Mouse (Mus musculus) MEL (cell line): ENCODE data around the gene Pex11b. TPM values are rescaled to one million over a fixed set of nuclear protein-coding genes. Genes with fewer than 3 reads are reported as not detected.

Experiments
- DNase-seq: peaks from one replicate; pipeline ENCODE4 v3.0.0; 2011; ENCODE audit warnings: low read depth, low spot score
- H3K27ac ChIP-seq: 2 replicates; pipeline ENCODE4 v1.5.1; 2012; ENCODE audit warnings: low read depth, mild to moderate bottlenecking, control low read depth, low read length, moderate library complexity; ENCODE audit not compliant: control insufficient read depth
- H3K27me3 ChIP-seq, 2 experiments: fragments of 150-350 bp in 1 of 2; sonication (generic) in 1 of 2; 2 replicates each; pipeline ENCODE4 v1.6.1; 2012; ENCODE audit warnings: low read length in 2 of 2, mild to moderate bottlenecking in 2 of 2, improper control_type of control experiment in 1 of 2, moderate library complexity in 1 of 2; ENCODE audit not compliant: insufficient read depth in 2 of 2, control insufficient read depth in 1 of 2
- H3K36me3 ChIP-seq, 2 experiments: 2 replicates each; pipeline ENCODE4 v1.6.1; 2012 to 2014; ENCODE audit warnings: low read length in 2 of 2, improper control_type of control experiment in 1 of 2, inconsistent platforms in 1 of 2, mild to moderate bottlenecking in 1 of 2; ENCODE audit not compliant: insufficient read depth in 2 of 2, control insufficient read depth in 1 of 2
- H3K4me1 ChIP-seq, 2 experiments: fragments of 150-350 bp in 1 of 2; sonication (generic) in 1 of 2; 2 replicates each; pipeline ENCODE4 v1.6.1; 2012; ENCODE audit warnings: low read length in 2 of 2, improper control_type of control experiment in 1 of 2, mild to moderate bottlenecking in 1 of 2; ENCODE audit not compliant: insufficient read depth in 2 of 2, control insufficient read depth in 1 of 2
- H3K4me3 ChIP-seq, 2 experiments: fragments of 150-350 bp in 1 of 2; sonication (generic) in 1 of 2; 2 replicates each; pipeline ENCODE4 v1.5.1; 2012; ENCODE audit warnings: low read depth in 2 of 2, low read length in 2 of 2, mild to moderate bottlenecking in 2 of 2, moderate library complexity in 2 of 2, control low read depth in 1 of 2, improper control_type of control experiment in 1 of 2; ENCODE audit not compliant: control insufficient read depth in 1 of 2, insufficient read depth in 1 of 2
- H3K79me2 ChIP-seq: 2 replicates; pipeline ENCODE4 v1.6.1; 2012; ENCODE audit warnings: mild to moderate bottlenecking, low read length, moderate library complexity; ENCODE audit not compliant: control insufficient read depth, poor library complexity, insufficient read depth
- H3K9ac ChIP-seq: 2 replicates; pipeline ENCODE4 v1.6.1; 2012; ENCODE audit warnings: low read depth, mild to moderate bottlenecking, control low read depth, low read length, moderate library complexity; ENCODE audit not compliant: control insufficient read depth, poor library complexity, severe bottlenecking
- H3K9me3 ChIP-seq: fragments of 150-350 bp; sonication (generic); replicated peaks from 2 replicates; pipeline ENCODE4 v1.6.1; 2012; ENCODE audit warnings: mild to moderate bottlenecking, low read length, improper control_type of control experiment, moderate library complexity; ENCODE audit not compliant: insufficient read depth
- CHD2 ChIP-seq: IDR thresholded peaks from 2 replicates; pipeline ENCODE4 v1.6.1; 2011; ENCODE audit warnings: low read length, improper control_type of control experiment
- CTCF ChIP-seq, 3 experiments: IDR thresholded peaks in 2 of 3; conservative IDR thresholded peaks in 1 of 3; 2 replicates each; pipeline ENCODE4 v1.5.1; 2011 to 2012; ENCODE audit warnings: low read length in 3 of 3, low read depth in 2 of 3, mild to moderate bottlenecking in 2 of 3, improper control_type of control experiment in 1 of 3, inconsistent platforms in 1 of 3, mixed read lengths in 1 of 3, moderate library complexity in 1 of 3; ENCODE audit not compliant: control insufficient read depth in 1 of 3, insufficient read depth in 1 of 3, poor library complexity in 1 of 3, severe bottlenecking in 1 of 3
- E2F4 ChIP-seq: IDR thresholded peaks from 2 replicates; pipeline ENCODE4 v1.6.1; 2011; ENCODE audit warnings: low read depth, low read length, improper control_type of control experiment, borderline replicate concordance
- GATA1 ChIP-seq: IDR thresholded peaks from 2 replicates; pipeline ENCODE4 v1.6.1; 2011; ENCODE audit warnings: low read depth, low read length, improper control_type of control experiment
- KAT2A ChIP-seq: conservative IDR thresholded peaks from 2 replicates; pipeline ENCODE4 v1.6.1; 2012; ENCODE audit warnings: low read depth, low read length, improper control_type of control experiment, inconsistent platforms
- MAFK ChIP-seq: IDR thresholded peaks from 2 replicates; pipeline ENCODE4 v1.6.1; 2011; ENCODE audit warnings: low read depth, mild to moderate bottlenecking, low read length, improper control_type of control experiment, borderline replicate concordance
- MAX ChIP-seq: IDR thresholded peaks from 2 replicates; pipeline ENCODE4 v1.6.1; 2011; ENCODE audit warnings: low read length, improper control_type of control experiment
- MEF2A ChIP-seq: IDR thresholded peaks from 2 replicates; pipeline ENCODE4 v1.6.1; 2014; ENCODE audit warnings: low read depth, mild to moderate bottlenecking, inconsistent platforms, low read length, improper control_type of control experiment; ENCODE audit not compliant: poor library complexity, insufficient replicate concordance, severe bottlenecking; ENCODE audit errors: extremely low read depth
- NRF1 ChIP-seq: IDR thresholded peaks from 2 replicates; pipeline ENCODE4 v1.6.1; 2014; ENCODE audit warnings: low read depth, mild to moderate bottlenecking, inconsistent platforms, low read length, improper control_type of control experiment, moderate library complexity; ENCODE audit not compliant: poor library complexity, insufficient read depth, severe bottlenecking
- POLR2A ChIP-seq, 2 experiments: IDR thresholded peaks; 2 replicates each; pipeline ENCODE4 v1.6.1; 2011 to 2012; ENCODE audit warnings: low read length in 2 of 2, mild to moderate bottlenecking in 2 of 2, control low read depth in 1 of 2, improper control_type of control experiment in 1 of 2, low read depth in 1 of 2, moderate library complexity in 1 of 2; ENCODE audit not compliant: control insufficient read depth in 1 of 2, insufficient read depth in 1 of 2, poor library complexity in 1 of 2
- TBP ChIP-seq: IDR thresholded peaks from 2 replicates; pipeline ENCODE4 v1.8.0; 2011; ENCODE audit warnings: low read depth, low read length, improper control_type of control experiment
- TCF12 ChIP-seq: IDR thresholded peaks from 2 replicates; pipeline ENCODE4 v1.6.1; 2014; ENCODE audit warnings: low read depth, mild to moderate bottlenecking, inconsistent platforms, low read length, improper control_type of control experiment, moderate library complexity
- UBTF ChIP-seq: IDR thresholded peaks from 2 replicates; pipeline ENCODE4 v1.6.1; 2012; ENCODE audit warnings: low read depth, mild to moderate bottlenecking, inconsistent platforms, low read length, improper control_type of control experiment, moderate library complexity, borderline replicate concordance; ENCODE audit not compliant: insufficient read depth
- USF2 ChIP-seq, 2 experiments: IDR thresholded peaks; 2 replicates each; pipeline ENCODE4 v1.6.1; 2011 to 2012; ENCODE audit warnings: improper control_type of control experiment in 2 of 2, low read length in 2 of 2, borderline replicate concordance in 1 of 2, inconsistent platforms in 1 of 2, low read depth in 1 of 2, mild to moderate bottlenecking in 1 of 2; ENCODE audit not compliant: insufficient read depth in 1 of 2
- ZKSCAN1 ChIP-seq: IDR thresholded peaks from 2 replicates; pipeline ENCODE4 v1.6.1; 2012; ENCODE audit warnings: low read depth, mild to moderate bottlenecking, inconsistent platforms, low read length, improper control_type of control experiment, moderate library complexity
- ZMIZ1 ChIP-seq: IDR thresholded peaks from 2 replicates; pipeline ENCODE4 v1.6.1; 2012; ENCODE audit warnings: low read depth, mild to moderate bottlenecking, inconsistent platforms, low read length, improper control_type of control experiment, moderate library complexity
- polyA plus RNA-seq, 2 experiments: library from polyadenylated mRNA; stranded (reverse) in 1 of 2; unstranded in 1 of 2; fragments of >175 nt in 1 of 2; fragments of >200 nt in 1 of 2; gene quantifications; 2 replicates each; pipeline versions ENCODE4 v1.2.1 to v1.2.4; 2012; ENCODE audit warnings: low replicate concordance in 2 of 2, low read depth in 1 of 2; ENCODE audit not compliant: insufficient read length in 2 of 2, insufficient read depth in 1 of 2, missing spikeins in 1 of 2
- total RNA-seq: library from RNA; depleted of rRNA; stranded (reverse); fragments of 300-350 nt; gene quantifications from 2 replicates; pipeline ENCODE4 v1.2.3, GENCODE M21; 2012

Pex11b gene
- total and polyA plus RNA-seq, 3 experiments = 38.2 to 82.8 TPM; not detected in 1

- no peaks in the 10 kb centered on the region for H3K9me3 ChIP-seq
- H3K4me1 ChIP-seq = peaks cover 13 to 16% of the 10 kb centered on the region in 2 experiments
- peaks cover 0 to 12% of the 10 kb centered on the region in 2 experiments; a peak in 2 of 4 replicates for H3K36me3 ChIP-seq
- no peaks in the 10 kb centered on the region for H3K27me3 ChIP-seq
- no peak overlapping the region for H3K27ac ChIP-seq
- peaks cover 3% of the 10 kb centered on the region; the same call in 1 of the 2 replicates for H3K79me2 ChIP-seq
- H3K9ac ChIP-seq = peak overlapping the region; percentile 37
- DNase-seq = peak; percentile 58
- H3K4me3 ChIP-seq = peak overlapping the region; percentile 38 to 45
- no peak for TF ChIP-seq TCF12
- TF ChIP-seq KAT2A = no peak
- TF ChIP-seq POLR2A (IDR thresholded peaks at IDR 0.05; ENCODE audit: control insufficient read depth in 1 of 2, insufficient read depth in 1 of 2, low read depth in 1 of 2, low read length in 2 of 2, poor library complexity in 1 of 2) = peak in 1 of 2 experiments; percentile 34; a peak in 1 of 4 replicates
- TF ChIP-seq NRF1 = no peak
- TF ChIP-seq CHD2 = no peak
These were observed 37.7 kb upstream of the Pex11b start for GRCm38 (mm10) chr3:96597435-96597891.

DNA sequence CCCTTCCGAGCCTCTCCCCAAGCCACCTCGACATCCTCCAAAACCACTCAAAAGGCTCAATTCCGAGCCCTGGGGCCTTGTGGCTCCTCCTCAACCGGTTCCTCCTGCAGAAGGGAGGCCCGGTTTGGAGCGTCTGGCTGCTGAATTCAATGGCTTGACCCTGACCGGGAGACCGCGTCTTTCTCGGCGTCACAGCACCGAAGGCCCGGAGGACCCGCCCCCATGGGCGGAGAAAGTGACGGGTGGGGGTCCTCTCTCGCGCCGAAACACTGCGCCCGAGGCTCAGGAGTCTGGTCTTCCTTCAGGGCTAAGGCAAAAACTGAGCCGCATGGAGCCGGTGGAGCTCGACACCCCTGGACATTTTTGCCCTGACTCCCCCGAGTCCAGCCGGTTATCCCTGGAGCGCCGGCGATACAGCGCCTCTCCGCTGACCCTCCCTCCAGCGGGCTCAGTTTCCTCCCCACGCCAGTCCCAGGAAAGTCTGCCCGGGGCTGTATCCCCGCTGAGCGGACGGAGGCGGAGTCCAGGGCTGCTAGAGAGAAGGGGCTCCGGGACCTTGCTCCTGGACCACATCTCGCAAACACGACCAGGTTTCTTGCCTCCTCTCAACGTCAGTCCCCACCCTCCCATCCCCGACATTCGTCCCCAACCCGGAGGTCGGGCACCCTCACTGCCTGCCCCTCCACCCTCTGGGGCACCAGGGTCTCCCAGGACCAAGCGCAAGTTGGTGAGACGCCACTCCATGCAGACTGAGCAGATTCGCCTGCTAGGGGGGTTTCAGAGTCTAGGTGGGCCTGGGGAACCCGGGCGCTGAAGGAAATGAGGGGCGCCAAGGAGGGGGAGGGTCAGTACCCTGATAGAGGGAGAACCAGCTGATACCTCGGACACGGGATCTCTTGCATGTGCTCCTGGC, 36.8 kb upstream of the Pex11b start:
- peaks cover 3% of the 10 kb centered on the region; the same call in 1 of the 2 replicates for H3K79me2 ChIP-seq
- TF ChIP-seq MAX (no peak), KAT2A (no peak), USF2 (IDR thresholded peaks at IDR 0.05; ENCODE audit: borderline replicate concordance in 1 of 2, insufficient read depth in 1 of 2, low read depth in 1 of 2, low read length in 2 of 2) (no peak), ZMIZ1 (no peak), TBP (no peak)
- TF ChIP-seq, all 39 proteins: peak for 0
- peak; percentile 28 for DNase-seq
- no peaks in the 10 kb centered on the region for H3K9me3 ChIP-seq
- peaks cover 8 to 12% of the 10 kb centered on the region in 2 experiments for H3K4me1 ChIP-seq
- H3K4me3 ChIP-seq = peak overlapping the region; percentile 38 to 45; a peak in 3 of 4 replicates
- no peaks in the 10 kb centered on the region for H3K27me3 ChIP-seq
- peak overlapping the region; percentile 37 for H3K9ac ChIP-seq
- peaks cover 0 to 7% of the 10 kb centered on the region in 2 experiments; a peak in 2 of 4 replicates for H3K36me3 ChIP-seq
- no peak overlapping the region for H3K27ac ChIP-seq

GRCm38 (mm10) chr3:96599069-96599393, 36.1 kb upstream of the Pex11b start:
- TF ChIP-seq ZMIZ1 (no peak), ZKSCAN1 (no peak), UBTF (no peak), E2F4 (no peak), CTCF (IDR thresholded peaks at IDR 0.05 in 2 of 3, conservative IDR thresholded peaks at IDR 0.05 in 1 of 3; ENCODE audit: control insufficient read depth in 1 of 3, insufficient read depth in 1 of 3, low read depth in 2 of 3, low read length in 3 of 3, poor library complexity in 1 of 3, severe bottlenecking in 1 of 3) (no peak), USF2 (IDR thresholded peaks at IDR 0.05; ENCODE audit: borderline replicate concordance in 1 of 2, insufficient read depth in 1 of 2, low read depth in 1 of 2, low read length in 2 of 2) (no peak), MEF2A (no peak), GATA1 (no peak), MAFK (no peak)
- Histone ChIP-seq H3K4me1 (peaks cover 8 to 12% of the 10 kb centered on the region in 2 experiments), H3K9ac (no peak overlapping the region), H3K36me3 (peaks cover 0 to 7% of the 10 kb centered on the region in 2 experiments; a peak in 2 of 4 replicates), H3K4me3 (no peak overlapping the region), H3K9me3 (no peaks in the 10 kb centered on the region), H3K27me3 (no peaks in the 10 kb centered on the region), H3K79me2 (peaks cover 1% of the 10 kb centered on the region; the same call in 1 of the 2 replicates), H3K27ac (no peak overlapping the region)
- DNase-seq = no peak
